Mouse (Mus musculus): ENCODE results near the gene Zdhhc22.

DNA sequence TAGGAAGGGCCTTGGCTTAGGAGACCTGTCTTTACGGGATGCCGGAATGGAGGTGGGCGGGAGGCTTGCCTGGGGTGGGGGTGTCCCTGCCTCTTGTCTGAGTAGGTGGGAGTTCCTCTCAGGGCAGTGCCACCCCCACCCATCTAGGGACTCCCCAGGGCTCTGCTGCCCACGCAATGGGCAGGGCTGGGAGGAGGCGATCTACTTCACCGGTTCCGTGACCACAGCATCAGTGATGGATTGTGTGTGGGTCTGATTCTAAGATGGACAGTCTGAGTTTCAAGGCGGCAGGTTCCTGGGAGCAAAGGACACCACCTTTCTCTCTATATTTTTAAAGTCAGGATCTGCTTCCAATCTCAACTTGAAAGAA, 36.6 kb upstream of the Zdhhc22 start:
- TF ChIP-seq CTCF (IDR thresholded peaks at IDR 0.05; ENCODE audit: extremely low read depth, insufficient read depth, insufficient read length, insufficient replicate concordance) (no peak), POLR2A (IDR thresholded peaks at IDR 0.05; ENCODE audit: low read depth, low read length) (no peak)

Data from spleen, adult 2 months (tissue).